Mouse (Mus musculus): ENCODE data around the gene Arhgef39. TPM values are rescaled to one million over a fixed set of nuclear protein-coding genes. Genes with fewer than 3 reads are reported as not detected.
A peak's percentile ranks its signal among the peaks of the same experiment; 100 is the strongest.

Arhgef39 gene
- polyA plus RNA-seq, 2 experiments, result 23.4 to 37.5 TPM

DNA sequence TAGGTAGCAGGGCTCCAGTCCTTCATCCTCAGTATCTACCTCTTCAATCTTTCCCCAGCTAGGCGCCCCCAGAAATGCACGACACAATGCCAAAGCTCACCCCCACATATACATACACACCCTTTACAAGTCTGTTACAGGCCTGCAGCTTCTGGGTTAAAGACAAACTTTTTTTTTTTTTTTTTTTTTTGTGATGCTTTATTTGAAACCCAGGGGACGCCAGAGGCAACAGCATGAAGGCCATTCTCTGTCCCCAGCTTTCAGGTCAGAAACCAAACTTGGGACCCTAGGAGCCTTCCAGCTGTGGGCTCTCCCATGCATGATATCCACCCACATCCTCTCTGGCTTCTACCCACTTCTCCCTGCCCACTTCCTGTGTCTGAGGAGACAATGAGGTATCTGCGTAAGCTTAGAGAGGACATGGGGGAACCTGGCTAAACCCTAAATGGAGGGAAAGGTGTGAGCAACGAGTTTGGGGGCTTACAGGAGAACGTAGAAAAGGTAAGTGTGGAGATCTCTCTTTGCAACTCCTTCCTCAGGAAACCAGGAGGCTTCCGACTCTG lies 17.5 kb downstream of the Arhgef39 start:
- Histone ChIP-seq H3K9ac (replicated peaks) (no peak overlapping the region), H3K27me3 (ENCODE audit: control insufficient read depth, insufficient read depth, low read length) (no peaks in the 10 kb centered on the region), H3K4me2 (ENCODE audit: low read depth) (no peak overlapping the region), H3K9me3 (ENCODE audit: control insufficient read depth, low read length) (no peaks in the 10 kb centered on the region), H3K27ac (no peak overlapping the region), H3K4me1 (replicated peaks; ENCODE audit: control insufficient read depth in 2 of 2, insufficient read depth in 2 of 2, low read length in 1 of 2) (peaks cover 0 to 13% of the 10 kb centered on the region in 2 experiments; a peak in 2 of 4 replicates), H3K36me3 (replicated peaks; ENCODE audit: control insufficient read depth, insufficient read depth, low read depth) (no peaks in the 10 kb centered on the region), H3K4me3 (ENCODE audit: insufficient read depth in 1 of 2, low read depth in 2 of 2, low read length in 2 of 2) (no peak overlapping the region)
- no peak for ATAC-seq (ENCODE audit: insufficient read depth)
- 33% methylated on average over 7 of the region's 7 CpGs for WGBS (ENCODE audit: insufficient replicate concordance)
- DNase-seq (ENCODE audit: low read depth in 3 of 3, low spot score in 3 of 3), result no peak
- TF ChIP-seq EP300 (IDR thresholded peaks at IDR 0.05; ENCODE audit: low read depth), result no peak
- no peak for TF ChIP-seq CTCF (IDR thresholded peaks at IDR 0.05; ENCODE audit: low read depth)

GRCm38 (mm10) chr4:43480985-43481384 lies 18.5 kb downstream of the Arhgef39 start:
- Histone ChIP-seq H3K4me2 (ENCODE audit: low read depth) (no peak overlapping the region), H3K36me3 (replicated peaks; ENCODE audit: control insufficient read depth, insufficient read depth, low read depth) (no peaks in the 10 kb centered on the region), H3K9ac (replicated peaks) (no peak overlapping the region), H3K4me3 (ENCODE audit: insufficient read depth in 1 of 2, low read depth in 2 of 2, low read length in 2 of 2) (no peak overlapping the region), H3K9me3 (ENCODE audit: control insufficient read depth, low read length) (no peaks in the 10 kb centered on the region), H3K27ac (no peak overlapping the region), H3K4me1 (replicated peaks; ENCODE audit: control insufficient read depth in 2 of 2, insufficient read depth in 2 of 2, low read length in 1 of 2) (peaks cover 0 to 13% of the 10 kb centered on the region in 2 experiments; a peak in 2 of 4 replicates), H3K27me3 (ENCODE audit: control insufficient read depth, insufficient read depth, low read length) (no peaks in the 10 kb centered on the region)
- TF ChIP-seq EP300 (IDR thresholded peaks at IDR 0.05; ENCODE audit: low read depth) (no peak), CTCF (IDR thresholded peaks at IDR 0.05; ENCODE audit: low read depth) (no peak)
- 66% methylated on average over 5 of the region's 5 CpGs for WGBS (ENCODE audit: insufficient replicate concordance)
- ATAC-seq (ENCODE audit: insufficient read depth) (no peak), DNase-seq (ENCODE audit: low read depth in 3 of 3, low spot score in 3 of 3) (no peak)

DNA sequence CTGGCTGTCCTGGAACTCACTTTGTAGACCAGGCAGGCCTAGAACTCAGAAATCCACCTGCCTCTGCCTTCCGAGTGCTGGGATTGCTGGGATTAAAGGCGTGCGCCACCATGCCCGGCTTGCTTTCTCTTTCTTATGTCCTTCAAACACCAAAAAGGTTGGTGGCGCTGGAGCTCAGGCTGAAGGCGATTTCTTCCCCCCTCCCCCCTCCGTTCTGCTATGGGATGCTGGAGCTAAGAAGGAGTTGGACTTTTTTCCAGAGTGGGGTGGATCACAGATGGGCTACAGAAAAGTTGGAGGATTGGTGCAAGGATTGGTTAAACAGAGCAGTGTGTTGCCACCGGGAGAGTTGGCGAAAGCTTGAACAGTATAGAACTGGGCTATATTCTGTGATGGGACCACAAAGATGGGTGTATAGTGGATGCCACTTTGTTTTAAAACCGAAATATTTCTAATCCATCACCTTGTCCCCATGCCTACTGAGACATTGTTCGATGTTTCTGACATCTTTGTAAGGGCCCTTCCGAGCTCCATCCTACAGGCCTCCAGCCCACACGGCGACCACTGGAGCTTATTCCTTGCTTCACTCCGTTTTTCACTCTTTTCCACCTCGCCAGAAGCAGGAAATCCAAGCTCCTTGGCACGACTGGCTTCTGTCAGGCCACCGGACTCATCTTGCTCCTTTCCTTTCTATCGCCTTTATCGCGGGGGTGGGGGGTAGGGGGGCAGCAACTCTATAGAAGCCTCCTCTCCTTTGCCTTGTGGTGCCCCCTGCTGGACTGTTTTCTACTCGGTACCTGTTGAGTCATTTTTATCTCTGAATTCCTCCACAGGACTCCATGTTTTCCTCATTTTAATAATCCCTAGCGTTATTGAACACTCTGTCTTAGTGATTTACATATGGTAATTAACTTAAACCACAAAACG lies 20.3 kb downstream of the Arhgef39 start:
- no peaks in the 10 kb centered on the region for H3K9me3 ChIP-seq (ENCODE audit: control insufficient read depth, low read length)
- peak in 1 of 3 experiments; percentile 47 for DNase-seq (ENCODE audit: low read depth in 3 of 3, low spot score in 3 of 3)
- no peak for ATAC-seq (ENCODE audit: insufficient read depth)
- H3K9ac ChIP-seq (replicated peaks), result no peak overlapping the region
- H3K27ac ChIP-seq, result no peak overlapping the region
- peaks cover 0 to 13% of the 10 kb centered on the region in 2 experiments; a peak in 2 of 4 replicates for H3K4me1 ChIP-seq (replicated peaks; ENCODE audit: control insufficient read depth in 2 of 2, insufficient read depth in 2 of 2, low read length in 1 of 2)
- H3K27me3 ChIP-seq (ENCODE audit: control insufficient read depth, insufficient read depth, low read length), result no peaks in the 10 kb centered on the region
- H3K36me3 ChIP-seq (replicated peaks; ENCODE audit: control insufficient read depth, insufficient read depth, low read depth), result no peaks in the 10 kb centered on the region
- H3K4me2 ChIP-seq (ENCODE audit: low read depth), result peak overlapping the region; percentile 66
- peak overlapping the region in 1 of 2 experiments; percentile 21; a peak in 1 of 4 replicates for H3K4me3 ChIP-seq (ENCODE audit: insufficient read depth in 1 of 2, low read depth in 2 of 2, low read length in 2 of 2)
- 38% methylated on average over 24 of the region's 24 CpGs for WGBS (ENCODE audit: insufficient replicate concordance)
- TF ChIP-seq CTCF (IDR thresholded peaks at IDR 0.05; ENCODE audit: low read depth) (peak; percentile 71), EP300 (IDR thresholded peaks at IDR 0.05; ENCODE audit: low read depth) (no peak)

DNA sequence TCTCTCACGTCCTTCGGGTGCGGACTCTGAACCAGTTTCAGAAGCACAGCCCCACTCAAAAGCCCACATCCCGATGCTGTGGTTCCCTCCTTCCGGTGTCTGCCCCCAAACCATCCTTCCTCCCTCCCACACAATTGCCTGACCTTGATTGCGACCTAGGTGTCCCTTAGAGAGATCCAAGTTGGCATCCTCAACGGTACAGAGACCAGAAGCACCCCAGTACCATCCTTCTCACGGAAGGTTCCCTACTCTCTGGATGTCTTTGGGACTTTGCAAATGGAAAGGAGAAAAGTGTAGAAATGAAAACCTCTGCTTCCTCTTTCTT lies 21.0 kb downstream of the Arhgef39 start:
- ATAC-seq (ENCODE audit: insufficient read depth) (no peak; the same call in 1 of the 2 replicates), DNase-seq (ENCODE audit: low read depth in 3 of 3, low spot score in 3 of 3) (no peak)
- H3K27me3 ChIP-seq (ENCODE audit: control insufficient read depth, insufficient read depth, low read length), result no peaks in the 10 kb centered on the region
- WGBS (ENCODE audit: insufficient replicate concordance), result 23% methylated on average over 8 of the region's 8 CpGs
- H3K9me3 ChIP-seq (ENCODE audit: control insufficient read depth, low read length), result no peaks in the 10 kb centered on the region
- H3K27ac ChIP-seq, result no peak overlapping the region
- no peaks in the 10 kb centered on the region for H3K36me3 ChIP-seq (replicated peaks; ENCODE audit: control insufficient read depth, insufficient read depth, low read depth)
- TF ChIP-seq EP300 (IDR thresholded peaks at IDR 0.05; ENCODE audit: low read depth) (no peak), CTCF (IDR thresholded peaks at IDR 0.05; ENCODE audit: low read depth) (no peak)
- peak overlapping the region; percentile 66 for H3K4me2 ChIP-seq (ENCODE audit: low read depth)
- peak overlapping the region; percentile 55 to 81 for H3K4me3 ChIP-seq (ENCODE audit: insufficient read depth in 1 of 2, low read depth in 2 of 2, low read length in 2 of 2)
- H3K9ac ChIP-seq (replicated peaks), result peak overlapping the region; percentile 64
- H3K4me1 ChIP-seq (replicated peaks; ENCODE audit: control insufficient read depth in 2 of 2, insufficient read depth in 2 of 2, low read length in 1 of 2), result peaks cover 0 to 13% of the 10 kb centered on the region in 2 experiments; a peak in 2 of 4 replicates

Data from liver, embryonic 14.5 days (tissue).